Mouse (Mus musculus) ES-CJ7 (cell line): Measurements from ENCODE around the gene Ubap1.

ENCODE experiments used
- DNase-seq: peaks from one replicate; pipeline ENCODE4 v3.0.0; 2011; ENCODE audit warnings: low read depth, low spot score

Gene Ubap1

GRCm38 (mm10) chr4:41409341-41409740 lies 60.5 kb downstream of the Ubap1 start:
- no peak for DNase-seq

DNA sequence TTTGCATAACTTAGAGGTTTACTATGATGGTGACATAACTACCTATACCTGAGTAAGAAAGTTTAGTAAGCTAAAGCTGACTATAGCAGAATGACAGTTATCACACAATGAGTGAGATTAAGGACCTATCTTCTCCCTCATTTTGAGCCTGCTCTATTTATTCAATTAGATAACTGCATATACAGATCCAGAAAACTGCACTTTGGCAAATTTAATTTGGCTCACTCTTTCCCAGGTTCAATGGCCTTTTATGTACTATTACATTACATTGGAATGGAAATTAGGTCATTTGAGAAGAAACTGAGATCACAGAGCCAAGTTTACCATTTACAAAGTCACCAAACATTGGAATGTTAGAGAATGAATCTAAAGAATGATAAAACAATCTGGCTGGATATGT lies 68.2 kb downstream of the Ubap1 start:
- no peak for DNase-seq

DNA sequence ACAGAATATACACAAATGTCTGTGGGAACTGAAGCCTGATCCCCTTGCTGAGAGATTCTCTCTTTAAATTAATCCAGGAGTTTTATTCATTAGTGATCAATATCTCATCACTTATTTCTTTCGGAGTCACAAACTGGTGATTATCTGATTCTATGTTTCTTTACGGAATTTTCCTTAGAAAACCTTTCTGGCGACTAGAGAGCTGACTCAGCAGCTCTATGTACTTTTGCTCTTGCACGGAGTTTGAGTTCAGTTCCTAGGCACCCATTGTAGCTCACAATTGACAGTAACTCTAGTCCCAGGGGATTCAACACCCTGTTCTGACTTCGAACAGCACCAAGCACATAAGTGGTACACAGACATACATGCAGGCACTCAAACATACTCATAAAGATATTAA lies 90.1 kb downstream of the Ubap1 start:
- no peak for DNase-seq
